ENCODE assay signal across 9 mouse cellular contexts in the genomic region with DNA sequence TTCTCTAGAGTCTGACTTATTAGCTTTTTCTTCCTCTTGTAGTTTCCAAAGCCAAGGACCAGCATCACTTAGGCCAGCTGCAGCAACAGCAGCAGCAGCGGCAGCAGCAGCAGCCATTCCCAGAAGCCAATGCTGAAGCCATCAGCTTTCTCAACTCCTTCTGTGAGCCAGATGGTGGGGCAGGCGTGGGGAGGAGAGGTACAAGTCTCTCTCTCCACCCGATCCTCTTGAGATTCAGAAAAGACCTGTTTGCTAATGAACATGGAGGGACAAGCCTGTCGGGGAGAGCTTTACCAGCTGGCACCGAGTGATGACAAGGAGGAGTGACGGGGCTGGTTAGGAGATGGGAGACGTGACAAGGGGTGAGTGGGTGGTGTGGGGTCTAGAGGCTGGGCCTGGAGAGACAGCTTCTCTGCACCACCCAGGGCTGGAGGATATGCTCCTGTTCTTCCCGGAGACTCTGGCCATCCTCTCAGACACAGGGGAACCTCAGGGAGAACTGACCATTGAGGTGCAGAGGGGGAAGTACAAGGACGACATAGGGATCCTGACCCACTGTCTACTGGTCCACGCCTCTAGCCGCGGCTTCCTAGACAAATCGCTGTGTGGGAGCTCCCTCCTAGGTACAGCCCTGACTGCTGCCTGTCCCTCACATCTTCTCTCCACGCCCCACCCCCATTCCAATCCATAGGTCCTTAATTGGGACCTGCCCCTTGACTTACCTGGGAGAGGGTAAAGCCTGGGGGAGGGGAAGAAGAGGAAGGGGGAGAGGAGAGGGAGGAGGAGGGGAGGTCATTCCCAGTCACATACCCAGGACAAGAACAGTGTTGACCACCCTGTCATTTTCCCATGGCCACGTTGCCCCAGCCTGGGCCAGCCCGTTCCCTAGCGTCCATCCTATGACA. TPM values are rescaled to one million over a fixed set of nuclear protein-coding genes. Genes with fewer than 3 reads are reported as not detected.
DNase-seq lines count a peak whose midpoint lies in the region; ATAC-seq and TF ChIP-seq lines count a peak whose summit lies in the region.
"Had no signal": no experiment of that assay in that cellular context is flagged by ENCODE, and none has a peak within 500 bp of the region (broad histone marks: within the 10 kb centered on the region; RNA-seq: fewer than 3 reads in every experiment).

No protein-coding gene starts in this region.

- ATAC-seq in liver, embryonic 12.5 days, result peak; percentile 38
- ATAC-seq in limb, embryonic 14.5 days (ENCODE audit: low FRiP score, low read depth), result no peak

- H3K27ac ChIP-seq in liver, embryonic 12.5 days, result no peak overlapping the region
- peak overlapping the region; percentile 46; the same call in 1 of the 2 replicates for H3K27ac ChIP-seq in brown adipose tissue, adult 24 weeks (replicated peaks; ENCODE audit: low read depth, low read length)
- H3K27ac ChIP-seq in limb, embryonic 14.5 days (replicated peaks; ENCODE audit: low read depth, low read length), result peak overlapping the region; percentile 61; the same call in 1 of the 2 replicates

- 54% methylated on average over 17 of the region's 17 CpGs for WGBS in liver, embryonic 12.5 days (ENCODE audit: insufficient replicate concordance)
- WGBS in limb, embryonic 14.5 days, result 53% methylated on average over 17 of the region's 17 CpGs

- H3K4me2 ChIP-seq in liver, embryonic 12.5 days, result no peak overlapping the region
- peak overlapping the region; percentile 38 for H3K4me2 ChIP-seq in limb, embryonic 14.5 days (replicated peaks; ENCODE audit: low read depth, low read length, severe bottlenecking)

- H3K36me3 ChIP-seq in liver, embryonic 12.5 days, result no peaks in the 10 kb centered on the region
- no peaks in the 10 kb centered on the region for H3K36me3 ChIP-seq in limb, embryonic 14.5 days (ENCODE audit: control insufficient read depth, insufficient read depth, low read length)

- DNase-seq in frontal cortex, postnatal 36 days (ENCODE audit: low spot score in 2 of 2), result peak; percentile 28 to 30
- DNase-seq in frontal cortex, postnatal 25 days (ENCODE audit: low spot score in 2 of 2), result no peak
- no peak for DNase-seq in liver
- DNase-seq in limb, embryonic 14.5 days (ENCODE audit: low spot score), result no peak
- DNase-seq in thymus, postnatal 4 days, result no peak
- no peak for DNase-seq in Muller cell, postnatal 12 days (ENCODE audit: inconsistent ontology term)

- H3K9me3 ChIP-seq in liver, embryonic 12.5 days (replicated peaks), result no peaks in the 10 kb centered on the region
- no peaks in the 10 kb centered on the region for H3K9me3 ChIP-seq in limb, embryonic 14.5 days (ENCODE audit: control insufficient read depth, low read length)

- H3K9ac ChIP-seq in liver, embryonic 12.5 days, result no peak overlapping the region
- no peak overlapping the region for H3K9ac ChIP-seq in limb, embryonic 14.5 days (ENCODE audit: low read depth, low read length, severe bottlenecking)

- peaks cover 27% of the 10 kb centered on the region for H3K27me3 ChIP-seq in liver, embryonic 12.5 days (replicated peaks)
- H3K27me3 ChIP-seq in limb, embryonic 14.5 days (ENCODE audit: control insufficient read depth, insufficient read depth, low read length), result no peaks in the 10 kb centered on the region

- TF ChIP-seq POLR2A in limb, embryonic 14.5 days (IDR thresholded peaks at IDR 0.05; ENCODE audit: borderline replicate concordance, extremely low read depth, insufficient read depth, insufficient read length), result no peak

- H3K4me3 ChIP-seq in liver, embryonic 12.5 days, result no peak overlapping the region
- no peak overlapping the region for H3K4me3 ChIP-seq in brown adipose tissue, adult 24 weeks (ENCODE audit: insufficient read depth, low read depth, low read length)
- peak overlapping the region; percentile 16 for H3K4me3 ChIP-seq in limb, embryonic 14.5 days (replicated peaks; ENCODE audit: low read length)

- peaks cover 14% of the 10 kb centered on the region for H3K4me1 ChIP-seq in liver, embryonic 12.5 days
- H3K4me1 ChIP-seq in brown adipose tissue, adult 24 weeks (ENCODE audit: control insufficient read depth, insufficient read depth, insufficient read length, low read length), result peaks cover 5% of the 10 kb centered on the region; the same call in 1 of the 2 replicates
- peaks cover 7% of the 10 kb centered on the region; the same call in 1 of the 2 replicates for H3K4me1 ChIP-seq in limb, embryonic 14.5 days (ENCODE audit: control insufficient read depth, insufficient read depth, low read length)

RNA-seq across cellular contexts. Expression of a gene that starts 0.7 kb away (rescaled TPM):
- polyA plus RNA-seq in liver, embryonic 12.5 days (2016; fragmentation: Nextera tagmentation; extraction: Ambion mirVana), result 0.11 and 0.14 TPM in 2 replicates
- not detected in 2 replicates for polyA plus RNA-seq in brown adipose tissue, adult 24 weeks (2012; ENCODE audit: insufficient read depth, insufficient read length, missing spikeins)
- polyA plus RNA-seq in limb, embryonic 14.5 days (2012; rRNA removed), result 3.8 and 4.2 TPM in 2 replicates
- 0.73 and 1.8 TPM in 2 replicates for polyA plus RNA-seq in limb, embryonic 14.5 days (2014; fragmentation: Nextera tagmentation; extraction: Ambion mirVana)

RNA-seq across cellular contexts. Expression of a gene that starts 12.4 kb away (rescaled TPM):
- polyA plus RNA-seq in liver, embryonic 12.5 days (2016; fragmentation: Nextera tagmentation; extraction: Ambion mirVana), result 8.6 and 9.0 TPM in 2 replicates
- 1.5 and 5.8 TPM in 2 replicates for polyA plus RNA-seq in brown adipose tissue, adult 24 weeks (2012; ENCODE audit: insufficient read depth, insufficient read length, missing spikeins)
- polyA plus RNA-seq in limb, embryonic 14.5 days (2012; rRNA removed), result 7.2 and 8.0 TPM in 2 replicates
- 3.2 and 3.5 TPM in 2 replicates for polyA plus RNA-seq in limb, embryonic 14.5 days (2014; fragmentation: Nextera tagmentation; extraction: Ambion mirVana)

RNA-seq across cellular contexts. Expression of a gene that starts 28.7 kb away (rescaled TPM):
- 42.0 and 42.4 TPM in 2 replicates for polyA plus RNA-seq in liver, embryonic 12.5 days (2016; fragmentation: Nextera tagmentation; extraction: Ambion mirVana)
- polyA plus RNA-seq in brown adipose tissue, adult 24 weeks (2012; ENCODE audit: insufficient read depth, insufficient read length, missing spikeins), result 66.8 and 98.0 TPM in 2 replicates
- polyA plus RNA-seq in limb, embryonic 14.5 days (2012; rRNA removed), result 138 and 177 TPM in 2 replicates
- 96.4 and 109 TPM in 2 replicates for polyA plus RNA-seq in limb, embryonic 14.5 days (2014; fragmentation: Nextera tagmentation; extraction: Ambion mirVana)

RNA-seq across cellular contexts. Expression of a gene that starts 46.6 kb away (rescaled TPM):
- polyA plus RNA-seq in liver, embryonic 12.5 days (2016; fragmentation: Nextera tagmentation; extraction: Ambion mirVana), result 0.81 and 0.93 TPM in 2 replicates
- 0.46 and 1.1 TPM in 2 replicates for polyA plus RNA-seq in brown adipose tissue, adult 24 weeks (2012; ENCODE audit: insufficient read depth, insufficient read length, missing spikeins)
- 0.14 and 0.73 TPM in 2 replicates for polyA plus RNA-seq in limb, embryonic 14.5 days (2012; rRNA removed)
- polyA plus RNA-seq in limb, embryonic 14.5 days (2014; fragmentation: Nextera tagmentation; extraction: Ambion mirVana), result 0.08 and 0.10 TPM in 2 replicates
- polyA plus RNA-seq: spleen, adult 2 months had no signal

RNA-seq across cellular contexts. Expression of a gene that starts 57.2 kb away (rescaled TPM):
- 17.5 and 18.6 TPM in 2 replicates for polyA plus RNA-seq in liver, embryonic 12.5 days (2016; fragmentation: Nextera tagmentation; extraction: Ambion mirVana)
- polyA plus RNA-seq in brown adipose tissue, adult 24 weeks (2012; ENCODE audit: insufficient read depth, insufficient read length, missing spikeins), result 34.6 and 41.7 TPM in 2 replicates
- 48.0 and 102 TPM in 2 replicates for polyA plus RNA-seq in limb, embryonic 14.5 days (2012; rRNA removed)
- 37.7 and 41.7 TPM in 2 replicates for polyA plus RNA-seq in limb, embryonic 14.5 days (2014; fragmentation: Nextera tagmentation; extraction: Ambion mirVana)

Comparison
In these comparisons a context has a peak if more than half of its experiments do, and no peak if none do; other contexts are left out.
1. DNase-seq: peak in frontal cortex, postnatal 36 days (2 of 2); none in frontal cortex, postnatal 25 days (0 of 2), liver (single experiment), limb, embryonic 14.5 days (single experiment), thymus, postnatal 4 days (single experiment) and Muller cell, postnatal 12 days (single experiment).